ENCODE assay signal across 21 mouse cellular contexts in genomic region chr1:170086631-170087030, GRCm38 (mm10).
"Had no signal": no experiment of that assay in that cellular context is flagged by ENCODE, and none has a peak within 500 bp of the region (broad histone marks: within the 10 kb centered on the region; RNA-seq: fewer than 3 reads in every experiment).

No protein-coding gene starts in this region.

- H3K4me2 ChIP-seq: limb, embryonic 13.5 days; liver, embryonic 12.5 days; liver, embryonic 15.5 days; lung, embryonic 15.5 days; midbrain, embryonic 11.5 days; neural tube, embryonic 12.5 days; neural tube, embryonic 15.5 days had no signal

- H3K4me3 ChIP-seq: limb, embryonic 10.5 days; limb, embryonic 13.5 days; liver, embryonic 12.5 days; liver, embryonic 15.5 days; lung, embryonic 15.5 days; neural tube, embryonic 12.5 days; neural tube, embryonic 15.5 days had no signal

- H3K4me1 ChIP-seq: limb, embryonic 10.5 days; liver, embryonic 12.5 days; liver, embryonic 15.5 days; lung, embryonic 15.5 days; neural tube, embryonic 12.5 days; neural tube, embryonic 15.5 days had no signal

- H3K36me3 ChIP-seq: liver, embryonic 12.5 days; liver, embryonic 15.5 days; lung, embryonic 15.5 days; neural tube, embryonic 12.5 days; neural tube, embryonic 15.5 days had no signal

- H3K27me3 ChIP-seq: limb, embryonic 13.5 days; liver, embryonic 12.5 days; liver, embryonic 15.5 days; lung, embryonic 15.5 days; neural tube, embryonic 12.5 days; neural tube, embryonic 15.5 days had no signal

- H3K9ac ChIP-seq: limb, embryonic 13.5 days; liver, embryonic 12.5 days; liver, embryonic 15.5 days; lung, embryonic 15.5 days; neural tube, embryonic 12.5 days; neural tube, embryonic 15.5 days had no signal

- DNase-seq: liver; lung, adult 18-20 months; lung, postnatal 10 days; lung, postnatal 4 days; midbrain, embryonic 14.5 days; right cerebral cortex, adult 18-20 months; right cerebral cortex, postnatal 14 days; right cerebral cortex, postnatal 4 days; thymus, adult 2 months; thymus, postnatal 14 days; thymus, postnatal 4 days had no signal

- H3K9me3 ChIP-seq: limb, embryonic 10.5 days; limb, embryonic 13.5 days; liver, embryonic 12.5 days; liver, embryonic 15.5 days; lung, embryonic 15.5 days; neural tube, embryonic 12.5 days; neural tube, embryonic 15.5 days had no signal

- H3K27ac ChIP-seq: limb, embryonic 10.5 days; limb, embryonic 13.5 days; liver, embryonic 12.5 days; liver, embryonic 15.5 days; lung, embryonic 15.5 days; neural tube, embryonic 12.5 days; neural tube, embryonic 15.5 days; stomach, postnatal 0 days had no signal

- ATAC-seq: intestine, postnatal 0 days; liver, embryonic 12.5 days had no signal
